Mouse (Mus musculus) MEL-GATA-1-ER (cell line): ENCODE measurements around the gene Kalrn.

ENCODE experiments used
- DNase-seq: peaks from one replicate; pipeline ENCODE4 v3.0.0-alpha.2; 2012; ENCODE audit warnings: low read depth; ENCODE audit errors: extremely low read depth

Kalrn gene

DNA sequence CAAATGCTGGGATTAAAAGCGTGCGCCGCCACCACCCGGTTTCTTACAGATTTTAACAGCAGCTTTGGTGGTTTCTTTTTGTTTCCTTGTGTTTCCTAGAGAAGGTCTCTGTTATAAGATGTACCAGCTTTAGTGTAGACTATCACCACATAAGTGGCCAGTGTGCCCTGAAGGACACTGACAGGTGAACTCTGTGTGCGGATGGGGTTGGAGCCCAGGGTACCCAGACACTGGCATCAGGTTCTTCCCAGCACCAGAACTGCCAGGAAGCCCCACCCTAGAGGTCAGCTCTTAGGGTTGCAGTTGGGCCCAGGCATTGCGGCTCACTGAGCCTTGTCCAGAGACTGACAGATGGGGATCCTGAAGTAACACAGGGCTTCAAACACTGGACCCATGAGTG, 629.9 kb downstream of the Kalrn start:
- no peak for DNase-seq

DNA sequence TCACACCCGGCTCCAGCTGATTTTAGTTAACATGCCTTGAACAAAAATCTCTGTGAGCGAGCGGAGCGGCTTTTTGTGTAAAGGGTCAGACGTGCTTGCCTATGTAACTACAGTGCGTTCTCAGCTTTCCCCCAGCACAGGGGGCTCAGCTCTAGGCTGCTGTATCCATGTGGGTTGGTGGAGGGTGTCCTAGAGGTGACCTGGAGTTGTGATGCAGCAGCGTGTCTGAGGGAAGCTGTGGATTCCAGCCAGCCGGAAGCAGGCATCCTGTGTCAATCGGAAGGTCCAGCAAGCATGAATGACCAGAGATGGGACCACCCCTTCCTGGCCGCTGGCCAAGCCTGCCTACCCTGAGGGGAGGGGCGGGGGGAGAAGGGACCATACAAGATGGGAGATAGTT, 631.0 kb downstream of the Kalrn start:
- no peak for DNase-seq

DNA sequence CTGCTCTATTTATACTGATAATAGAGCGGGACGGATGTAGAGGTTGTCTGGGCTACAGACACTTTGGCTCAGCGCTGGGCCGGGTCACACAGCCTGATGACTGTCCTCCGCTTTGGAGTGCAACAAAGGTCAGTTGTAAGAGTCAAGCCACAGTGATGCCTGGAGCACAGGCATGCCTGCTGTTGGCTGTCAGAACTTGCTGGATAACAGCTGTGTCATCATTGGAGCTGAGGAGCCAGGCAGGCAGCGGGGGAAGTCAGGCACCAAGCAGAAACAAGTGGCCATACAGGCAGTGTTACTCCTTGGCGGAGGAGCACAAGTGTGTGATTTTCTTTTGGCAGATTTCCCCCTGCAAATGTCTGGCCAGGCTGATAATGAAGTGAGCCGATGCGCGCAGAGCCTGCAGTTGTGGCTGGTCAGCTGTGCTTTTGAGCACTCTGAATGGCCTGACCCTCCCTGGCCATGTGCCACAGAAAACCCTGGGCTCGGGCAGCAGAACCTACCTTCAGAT, 632.0 kb downstream of the Kalrn start:
- no peak for DNase-seq

DNA sequence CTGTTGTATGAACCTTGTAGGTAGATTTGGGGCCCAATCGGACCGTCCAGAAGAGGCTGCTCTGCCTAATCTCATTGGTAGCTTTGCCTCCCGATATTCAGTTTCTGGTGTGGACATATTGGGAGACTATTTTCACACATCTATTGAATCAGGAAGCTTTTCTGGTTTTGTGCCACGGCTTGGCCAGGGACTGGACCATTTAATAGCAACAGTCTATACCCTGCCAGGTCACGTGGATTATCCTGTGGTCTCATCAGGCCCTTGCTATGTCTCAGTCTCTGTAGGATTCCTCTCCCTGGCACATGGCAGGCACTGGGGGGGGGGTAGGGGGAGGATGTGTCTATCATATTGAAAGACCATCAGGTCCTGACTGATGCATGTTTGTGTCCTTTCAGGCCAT, 633.2 kb downstream of the Kalrn start:
- no peak for DNase-seq

DNA sequence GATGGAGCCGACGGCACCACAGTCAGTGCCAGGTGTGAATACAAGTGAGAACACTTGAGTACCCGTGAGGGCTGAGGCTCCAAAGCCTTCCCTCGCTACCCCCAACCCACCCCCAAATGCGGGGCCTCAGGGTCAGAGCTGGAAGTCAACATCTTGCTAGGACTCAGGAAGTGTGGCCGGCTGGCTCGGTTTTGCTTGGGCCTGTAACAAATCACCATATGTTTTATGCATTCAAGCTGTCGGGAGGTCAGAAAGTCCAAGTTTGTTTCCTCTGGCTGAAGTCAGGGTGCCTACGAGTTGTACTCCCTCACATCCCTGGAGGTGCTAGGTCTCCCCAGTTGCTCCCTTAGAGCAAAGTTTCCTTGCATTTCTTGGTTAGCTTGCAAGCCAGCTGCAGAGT, 633.7 kb downstream of the Kalrn start:
- no peak for DNase-seq

DNA sequence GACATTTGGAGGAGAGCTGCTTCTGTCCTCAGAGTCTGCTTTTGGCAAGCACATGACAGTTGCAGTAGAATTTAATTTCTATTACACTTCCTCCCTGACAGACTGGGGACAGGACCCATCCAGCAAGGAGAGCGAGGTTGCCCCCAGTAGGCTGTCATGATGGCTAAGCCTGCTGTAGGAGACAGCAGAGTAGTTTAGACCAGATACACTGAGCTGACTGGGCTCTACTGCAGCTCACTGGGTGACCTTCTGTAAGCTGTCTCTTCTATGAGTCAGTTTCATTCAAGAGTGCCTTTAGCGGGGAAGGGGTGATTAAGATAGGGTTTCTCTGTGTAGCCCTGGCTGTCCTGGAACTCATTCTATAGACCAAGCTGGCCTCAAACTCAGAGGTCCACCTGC, 634.2 kb downstream of the Kalrn start:
- DNase-seq, result no peak

DNA sequence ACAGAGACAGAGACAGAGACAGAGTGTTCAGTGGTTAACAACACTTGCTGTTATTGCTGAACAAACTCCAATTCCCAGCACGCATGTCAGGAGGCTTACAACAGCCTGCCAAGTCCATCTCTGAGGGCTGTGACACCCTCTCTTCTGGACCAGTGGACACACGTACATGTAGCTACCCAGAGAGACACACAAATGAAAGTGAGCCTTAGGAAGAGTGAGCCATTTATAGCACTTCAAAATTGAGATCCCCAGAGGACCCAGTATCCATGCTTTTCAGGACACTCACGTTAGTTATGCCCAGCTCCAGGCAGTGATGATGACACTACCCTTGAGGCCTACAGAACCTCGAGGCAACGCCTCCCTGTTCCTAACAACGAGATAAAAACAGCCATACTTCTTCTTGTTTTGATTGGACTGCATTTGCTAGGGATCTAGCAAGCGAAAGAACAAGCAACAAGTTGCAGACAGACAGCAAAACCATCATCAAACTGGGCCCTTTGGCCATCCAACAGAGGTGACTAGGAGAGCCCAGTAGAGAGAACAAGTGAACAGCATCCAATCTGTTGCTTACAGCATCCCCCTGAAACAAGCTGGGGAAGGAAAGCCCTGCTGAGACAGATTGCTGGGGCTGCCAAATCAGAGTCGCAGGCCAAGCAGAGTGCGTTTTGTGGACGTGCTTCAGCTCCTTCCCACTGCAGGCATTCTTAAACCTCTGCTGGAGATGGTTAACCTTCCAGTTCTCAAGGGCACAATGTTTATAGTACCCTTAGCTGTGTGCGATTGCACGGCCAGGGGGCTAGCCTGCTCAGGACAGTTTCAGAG, 634.8 kb downstream of the Kalrn start:
- no peak for DNase-seq

DNA sequence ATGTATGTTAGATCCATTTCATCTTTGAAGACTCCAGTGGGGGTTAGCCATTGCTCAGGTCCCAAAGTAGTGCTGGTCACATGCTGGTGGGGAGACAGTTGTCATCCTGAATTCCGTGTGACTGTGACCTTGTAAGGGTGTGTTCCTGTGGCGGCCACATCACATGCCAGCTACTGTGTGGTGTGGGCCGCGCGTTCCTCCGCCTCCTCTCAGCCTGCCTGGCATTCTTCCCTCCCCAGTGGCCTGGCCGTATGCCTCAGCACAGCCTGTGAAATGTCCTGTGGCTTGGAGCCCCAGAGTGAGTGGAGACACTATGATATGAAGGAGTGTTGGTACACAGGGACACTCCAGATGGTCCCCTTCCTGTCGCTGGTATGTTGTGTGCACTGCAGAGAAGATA, 635.8 kb downstream of the Kalrn start:
- no peak for DNase-seq

DNA sequence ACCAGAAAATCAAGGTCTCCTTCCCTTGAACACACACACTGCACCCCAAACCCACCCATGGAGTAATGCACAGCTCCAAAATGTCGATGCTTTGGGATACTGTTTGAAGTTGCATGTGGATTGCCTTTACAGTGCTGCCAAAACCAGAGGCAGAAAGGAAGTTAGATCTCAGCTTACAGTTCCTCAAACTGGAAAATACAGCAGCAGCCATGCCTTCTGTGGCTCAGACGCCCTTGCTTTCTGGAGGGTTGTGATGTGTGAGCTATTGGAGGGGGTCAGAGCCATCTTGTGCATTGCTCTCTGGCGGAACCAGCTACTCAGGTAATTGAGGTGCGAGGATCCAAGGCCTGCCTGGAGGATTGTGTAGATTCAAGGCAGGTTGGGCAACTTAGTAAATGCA, 636.4 kb downstream of the Kalrn start:
- DNase-seq, result no peak

DNA sequence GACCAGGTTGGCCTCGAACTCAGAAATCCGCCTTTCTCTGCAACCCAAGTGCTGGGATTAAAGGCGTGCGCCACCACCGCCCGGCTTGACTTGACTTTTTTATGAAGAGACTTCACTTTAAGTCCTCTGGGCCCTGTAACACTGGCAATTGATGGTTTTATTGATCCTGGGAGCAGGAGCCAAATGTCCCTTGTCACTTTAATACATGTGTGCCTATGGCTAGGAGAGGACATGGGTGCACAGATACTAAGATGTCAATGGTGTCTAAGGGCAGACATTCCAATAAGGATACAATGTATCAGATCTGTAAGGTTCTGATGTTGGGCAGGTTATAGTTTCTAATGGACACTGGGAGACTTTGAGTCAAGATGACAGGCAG, 637.9 kb downstream of the Kalrn start:
- no peak for DNase-seq

DNA sequence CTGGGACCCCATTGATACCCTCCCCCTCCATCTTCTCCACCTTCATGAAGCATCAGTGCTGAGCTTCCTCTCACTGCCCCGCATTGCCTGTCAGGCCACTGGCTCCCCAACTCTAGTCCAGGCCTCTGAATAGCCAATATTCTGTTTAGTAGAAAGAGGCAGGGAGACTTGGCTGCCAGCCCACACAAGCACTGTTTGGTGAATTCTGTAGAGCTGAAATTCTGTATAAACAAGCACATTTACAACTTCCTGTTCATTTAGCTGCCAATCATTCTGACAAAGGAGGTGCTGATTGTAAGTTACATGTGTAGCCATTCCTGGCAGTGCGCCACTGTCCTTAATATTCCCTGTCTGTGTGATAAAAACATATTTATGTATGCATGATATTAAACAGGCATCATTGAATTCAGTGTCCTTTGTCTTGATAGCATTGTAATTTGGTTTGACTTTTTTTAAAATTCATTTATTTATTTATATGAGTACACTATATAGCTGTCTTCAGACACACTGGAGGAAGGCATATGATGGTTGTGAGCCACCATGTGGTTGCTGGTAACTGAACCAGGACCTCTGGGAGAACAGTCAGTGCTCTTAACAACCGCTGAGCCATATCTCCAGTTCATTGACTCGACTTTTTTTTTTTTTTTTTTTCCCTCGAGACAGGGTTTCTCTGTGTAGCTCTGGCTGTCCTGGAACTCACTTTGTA, 638.5 kb downstream of the Kalrn start:
- DNase-seq, result no peak

DNA sequence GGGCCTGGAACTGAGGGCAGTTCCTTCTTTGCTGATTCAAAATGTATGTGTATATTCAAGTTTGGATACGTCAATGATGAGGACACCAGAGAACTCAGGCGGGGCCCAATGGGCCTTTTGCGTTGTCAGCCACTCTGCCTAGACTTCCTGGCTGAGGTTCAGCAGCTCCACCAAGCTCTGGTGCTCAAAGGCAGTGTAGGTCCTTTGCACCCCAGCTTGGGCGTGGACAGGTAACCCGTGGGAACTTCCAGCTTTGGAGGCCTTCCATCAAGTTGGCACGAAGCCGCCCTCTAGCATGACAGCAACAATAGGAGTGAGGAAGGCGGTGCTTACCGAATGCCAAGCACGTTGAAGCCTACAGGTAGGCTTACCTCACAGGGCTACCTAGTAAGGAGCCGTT, 639.9 kb downstream of the Kalrn start:
- DNase-seq, result no peak

DNA sequence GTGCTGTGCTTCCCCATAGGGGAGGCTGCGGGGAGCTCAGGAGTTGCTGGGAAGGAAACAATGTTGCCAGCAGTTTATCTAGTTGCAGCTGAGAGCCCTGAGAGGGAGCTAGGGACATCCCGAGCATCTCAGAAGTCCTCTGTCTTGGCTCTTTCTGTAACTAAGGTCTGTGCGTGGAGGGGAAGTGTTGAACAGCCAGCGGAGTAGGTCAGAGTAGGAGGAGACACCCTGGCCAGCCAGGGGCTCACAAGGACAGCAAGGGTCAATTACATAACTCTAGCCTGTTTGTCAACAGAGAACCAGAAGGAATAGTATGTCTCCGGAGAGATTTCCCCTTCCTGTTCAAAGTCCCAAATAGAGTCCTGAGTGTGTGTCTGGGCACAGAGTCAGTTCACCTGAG, 641.2 kb downstream of the Kalrn start:
- no peak for DNase-seq

DNA sequence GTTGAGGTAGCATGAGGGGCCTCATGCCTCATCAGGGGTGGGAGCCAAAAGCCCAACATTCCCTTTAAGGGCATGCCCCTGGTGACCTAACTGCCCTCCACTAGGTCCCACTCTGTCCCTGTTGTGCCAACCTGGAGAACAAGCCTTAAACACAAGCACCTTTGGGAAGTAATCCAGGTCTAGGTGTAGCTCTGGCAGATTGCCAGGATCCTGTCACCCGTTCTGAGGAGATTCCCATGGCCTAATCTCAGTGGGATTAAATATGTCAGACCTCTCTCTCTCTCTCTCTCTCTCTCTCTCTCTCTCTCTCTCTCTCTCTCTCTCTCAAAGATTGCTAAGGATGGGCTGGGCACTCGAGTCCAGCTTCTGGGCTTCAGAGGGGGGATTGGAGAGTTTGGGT, 641.6 kb downstream of the Kalrn start:
- no peak for DNase-seq

DNA sequence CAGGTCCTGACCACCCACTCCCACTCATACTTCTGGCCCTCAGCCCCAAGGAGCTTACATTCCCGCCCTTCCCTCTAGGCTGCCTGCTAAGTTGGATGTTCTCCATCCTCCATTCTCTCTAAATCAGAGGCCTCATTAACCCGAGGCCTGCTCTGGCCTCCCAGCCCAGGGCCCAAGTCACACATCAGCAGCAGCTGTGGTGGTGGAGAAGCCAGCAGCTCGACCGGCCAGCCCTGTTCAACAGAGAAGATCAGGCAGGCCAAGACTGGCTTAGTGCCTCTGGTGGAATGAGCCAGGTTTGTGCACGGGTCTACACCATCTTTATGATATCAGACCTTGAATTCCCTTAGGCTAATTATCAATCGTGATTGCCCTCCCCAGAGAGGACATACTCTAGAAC, 642.5 kb downstream of the Kalrn start:
- DNase-seq, result no peak

DNA sequence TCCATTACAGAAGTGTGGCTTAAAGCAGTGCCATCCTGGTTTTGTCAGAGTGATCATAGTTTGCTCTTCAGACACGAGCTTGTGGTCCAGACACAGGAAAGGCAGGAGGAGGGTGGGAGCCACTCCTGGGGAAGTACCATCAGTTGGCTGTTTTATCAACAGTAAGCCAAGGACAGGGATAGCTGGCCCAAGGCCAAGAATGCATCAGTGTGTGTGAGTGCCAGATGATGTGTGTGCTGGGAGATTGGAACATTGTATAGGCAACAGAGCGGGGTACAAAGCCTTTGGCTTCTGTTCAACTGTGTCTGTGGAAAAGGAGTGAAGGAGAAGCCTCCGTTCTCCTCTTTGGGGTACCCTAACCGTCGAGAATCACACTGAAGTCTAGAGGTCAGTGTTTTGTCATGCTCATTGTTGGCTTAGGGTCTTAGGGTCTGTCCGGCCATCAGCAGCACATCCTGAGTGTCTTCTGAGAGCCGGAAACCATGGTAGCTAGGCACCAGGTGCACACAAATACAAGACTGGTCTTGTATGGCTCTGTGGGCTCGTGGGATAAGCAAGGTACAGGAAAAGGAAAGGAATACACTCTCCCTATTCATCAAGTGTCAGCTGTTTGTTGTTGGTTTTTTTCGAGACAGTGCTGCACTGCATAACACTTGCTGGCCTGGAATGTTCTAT, 644.4 kb downstream of the Kalrn start:
- no peak for DNase-seq

DNA sequence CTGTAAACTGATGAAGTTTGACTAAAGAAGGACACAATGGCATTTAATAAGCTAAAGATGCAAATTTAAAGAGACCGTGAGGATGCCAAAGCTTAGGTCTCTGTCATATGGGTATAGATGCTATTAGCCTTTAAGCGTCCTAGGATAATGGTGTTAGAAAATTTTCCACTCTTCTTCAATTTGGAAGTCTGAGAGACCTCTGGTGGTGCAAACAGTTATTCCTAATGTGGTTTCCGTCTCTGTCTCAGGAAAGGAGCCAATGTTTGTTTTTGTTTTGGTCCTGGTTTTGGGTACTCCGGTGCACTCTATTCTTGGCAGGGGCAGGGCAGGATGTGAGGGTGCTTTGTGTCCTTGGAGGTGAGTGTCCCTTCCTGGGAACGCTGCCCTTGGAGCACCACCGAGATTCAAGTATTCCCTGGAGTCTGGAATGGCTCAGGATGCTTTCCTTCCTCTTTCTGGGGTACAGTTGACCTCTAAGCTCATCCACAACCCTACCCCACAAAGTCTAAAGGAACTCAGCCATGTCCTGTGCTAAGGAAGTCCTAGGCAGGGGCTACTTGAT, 646.0 kb downstream of the Kalrn start:
- no peak for DNase-seq

DNA sequence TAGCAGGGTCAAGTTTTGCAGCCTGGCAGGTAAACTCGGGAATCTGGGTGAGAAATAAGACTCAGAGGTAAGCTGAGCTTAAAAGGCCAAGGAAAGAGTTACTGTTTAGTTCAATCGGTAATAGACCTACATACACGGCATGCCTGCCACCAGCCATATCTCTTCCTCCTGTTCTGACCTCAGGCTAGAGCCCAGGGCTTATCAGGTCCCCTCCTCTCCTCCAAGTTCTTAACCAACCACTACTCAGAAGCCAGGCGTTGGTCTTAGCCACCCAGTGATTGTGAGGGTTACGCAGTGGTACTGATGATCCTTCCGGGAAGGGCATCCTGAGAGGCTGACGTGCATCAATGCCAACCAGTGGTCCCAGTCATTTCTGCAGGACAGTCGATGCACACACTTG, 649.6 kb downstream of the Kalrn start:
- DNase-seq, result peak; percentile 68

DNA sequence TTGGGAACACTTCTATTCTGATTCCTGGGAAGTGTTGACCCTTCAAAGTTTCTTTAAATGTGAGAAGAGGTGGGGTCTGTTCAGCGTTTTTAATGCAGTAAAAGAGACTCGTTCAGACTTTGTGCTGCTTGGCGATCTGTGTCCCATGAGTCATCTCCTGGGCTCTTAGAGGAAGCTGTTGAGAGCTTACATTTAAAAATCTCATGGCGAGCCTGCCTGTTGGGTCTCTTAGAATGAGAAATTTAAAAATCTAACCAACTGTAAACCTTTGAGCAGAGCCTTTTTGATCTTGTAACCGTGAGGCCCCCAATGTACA, 650.4 kb downstream of the Kalrn start:
- peak; percentile 34 for DNase-seq

DNA sequence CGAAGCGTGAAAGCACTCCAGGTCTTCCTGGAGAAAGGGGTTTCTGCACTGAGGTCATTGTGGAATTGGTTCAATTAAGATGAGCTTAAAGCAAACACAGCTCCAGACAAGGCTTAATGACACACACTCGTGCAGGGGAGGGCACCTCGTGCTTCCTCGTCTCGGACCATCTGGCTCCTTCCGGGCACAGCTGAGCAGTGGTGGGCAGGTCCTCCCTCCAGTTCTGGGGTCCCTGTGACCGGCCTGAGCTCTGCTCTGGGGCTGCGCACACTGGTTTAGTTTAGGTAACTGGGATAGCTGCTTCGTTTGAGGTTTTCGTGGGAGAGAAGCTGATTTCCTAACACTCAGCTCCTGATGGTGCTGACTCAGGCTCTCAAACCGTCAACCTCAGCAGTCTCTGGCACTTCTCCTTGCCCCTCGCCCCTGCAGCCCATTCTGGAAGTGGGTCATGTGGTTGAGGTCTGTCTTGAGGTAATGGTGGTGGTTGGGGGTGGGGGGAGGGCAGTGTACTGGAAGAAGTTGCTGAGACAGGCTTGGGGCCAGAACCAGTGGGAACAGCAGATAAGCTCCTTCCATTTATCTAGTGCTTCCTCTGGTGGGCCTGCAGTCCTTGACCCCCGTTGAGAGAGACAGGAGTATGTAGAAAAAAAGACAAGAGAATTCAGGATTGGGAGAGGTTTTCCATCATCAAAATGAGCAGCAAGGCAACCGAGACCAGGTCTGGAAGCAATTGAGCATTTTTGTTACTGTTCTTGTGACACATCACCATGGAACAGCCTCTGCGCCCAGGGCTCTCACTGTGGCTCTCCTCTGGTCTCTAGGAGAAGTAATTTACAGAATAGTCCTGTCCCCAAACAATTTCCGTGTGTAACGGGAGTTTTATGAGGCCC, 651.0 kb downstream of the Kalrn start:
- DNase-seq, result peak; percentile 60

DNA sequence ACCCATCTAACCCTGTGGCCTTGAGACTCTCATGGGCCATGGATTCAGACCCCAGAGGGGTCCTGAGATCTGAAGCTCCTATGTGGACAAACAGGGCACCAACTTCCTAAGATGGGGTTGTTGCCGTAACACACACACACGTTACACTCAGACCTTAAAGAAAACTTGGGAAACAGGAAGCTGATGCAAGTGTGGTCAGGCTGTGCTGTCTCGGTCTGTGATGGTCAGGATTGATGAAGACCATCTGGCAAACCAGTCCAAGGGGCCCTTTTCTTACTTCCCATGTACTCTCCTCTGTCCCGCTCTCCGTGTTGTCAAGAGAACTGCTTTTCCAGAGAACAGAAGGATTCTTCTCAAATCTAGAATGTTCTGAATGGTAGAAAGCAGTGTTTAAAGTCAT, 651.8 kb downstream of the Kalrn start:
- DNase-seq, result no peak
